Mouse (Mus musculus) thymus, postnatal 4 days (tissue): ENCODE data around the gene Mbl1.

Experiments used
- DNase-seq: peaks from one replicate; pipeline ENCODE4 v3.0.0; 2021

The Mbl1 gene

GRCm38 (mm10) chr14:41198037-41198730 lies 46.9 kb downstream of the Mbl1 start:
- no peak for DNase-seq
